Mouse (Mus musculus) thymus, adult 2 months (tissue): ENCODE results near the gene Nr2f6. TPM values are rescaled to one million over a fixed set of nuclear protein-coding genes. Genes with fewer than 3 reads are reported as not detected.

Source experiments
- DNase-seq: peaks from one replicate; pipeline ENCODE4 v3.0.0; 2021
- H3K27ac ChIP-seq: fragments of 200-500 bp; 2 replicates; pipeline ENCODE4 v1.5.1; 2012; ENCODE audit warnings: low read length, control low read depth; ENCODE audit not compliant: control insufficient read depth, insufficient read depth
- H3K27me3 ChIP-seq: fragments of 200-500 bp; 2 replicates; pipeline ENCODE4 v1.6.1; 2012; ENCODE audit warnings: mild to moderate bottlenecking, low read length, moderate library complexity, mixed read lengths; ENCODE audit not compliant: control insufficient read depth, insufficient read depth
- H3K36me3 ChIP-seq: fragments of 200-500 bp; 2 replicates; pipeline ENCODE4 v1.6.1; 2012; ENCODE audit warnings: mild to moderate bottlenecking, low read length, moderate library complexity; ENCODE audit not compliant: control insufficient read depth, insufficient read depth
- H3K4me1 ChIP-seq: fragments of 200-500 bp; replicated peaks from 2 replicates; pipeline ENCODE4 v1.6.1; 2012; ENCODE audit warnings: low read length; ENCODE audit not compliant: control insufficient read depth, insufficient read depth
- H3K4me3 ChIP-seq: fragments of 200-500 bp; 2 replicates; pipeline ENCODE4 v1.5.1; 2012; ENCODE audit warnings: mild to moderate bottlenecking, low read length, control low read depth, moderate library complexity; ENCODE audit not compliant: control insufficient read depth, insufficient read depth
- CTCF ChIP-seq: fragments of 200-500 bp; IDR thresholded peaks from 2 replicates; pipeline ENCODE4 v1.5.1; 2012; ENCODE audit warnings: mild to moderate bottlenecking, control low read depth, low read length, moderate library complexity, borderline replicate concordance; ENCODE audit not compliant: control insufficient read depth, poor library complexity, insufficient read depth; ENCODE audit errors: extremely low read depth
- POLR2A ChIP-seq: fragments of 200-500 bp; IDR thresholded peaks from 2 replicates; pipeline ENCODE4 v1.6.1; 2012; ENCODE audit warnings: mild to moderate bottlenecking, low read length, control low read depth, moderate library complexity; ENCODE audit not compliant: control insufficient read depth, poor library complexity, insufficient read depth; ENCODE audit errors: extremely low read depth
- WGBS: fragments of 180-500 bp; shearing (Covaris S2); methylation state at CpG from one replicate; pipeline ENCODE4 v1.1.7; 2018; 5-methylcytosine and 5-hydroxymethylcytosine counted together
- polyA plus RNA-seq: library from polyadenylated mRNA; depleted of rRNA; stranded (reverse); fragments of >200 nt; gene quantifications from 2 replicates; pipeline ENCODE4 v1.2.3, GENCODE M21; 2012; rRNA removed

Gene Nr2f6
- polyA plus RNA-seq = 71.2 and 71.5 TPM in 2 replicates

DNA sequence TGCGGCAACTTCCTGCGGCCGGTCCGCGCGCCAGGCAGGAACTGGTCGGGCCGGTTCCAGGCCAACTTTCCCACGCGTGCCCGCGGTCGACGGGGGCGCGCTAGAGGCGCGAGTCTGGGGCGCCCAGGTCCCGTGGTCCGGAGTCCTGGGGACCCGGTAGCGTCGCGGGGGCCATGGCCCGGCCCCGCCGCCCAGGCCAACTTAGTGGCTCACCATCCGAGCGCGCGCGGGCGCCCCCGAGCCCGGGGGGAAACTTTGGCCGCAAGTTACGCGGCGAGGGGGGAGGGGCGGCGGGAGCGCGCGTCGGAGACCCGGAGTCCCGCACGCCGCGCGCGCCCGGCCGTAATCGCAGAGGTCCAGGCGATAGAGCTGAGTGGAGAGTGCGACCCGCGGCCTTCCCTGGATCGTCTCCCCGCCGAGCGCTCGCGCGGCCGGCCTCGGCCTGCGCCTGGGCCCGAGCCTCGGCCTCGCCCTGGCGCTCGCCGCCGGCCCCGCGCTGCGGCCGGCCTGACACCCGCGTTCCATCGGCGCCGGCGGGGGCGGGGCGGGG, at the start of gene Nr2f6:
TSS of gene Nr2f6 (minus strand) at position 540 of the 550 bp plus-strand sequence.
- Histone ChIP-seq H3K4me1 (peaks cover 19% of the 10 kb centered on the region), H3K36me3 (no peaks in the 10 kb centered on the region), H3K4me3 (peak within 1 kb of the TSS; percentile 57), H3K27me3 (peaks cover 16% of the 10 kb centered on the region; the same call in 1 of the 2 replicates), H3K27ac (no peak within 1 kb of the TSS)
- 5% methylated on average over 89 of the region's 89 CpGs for WGBS
- no peak for TF ChIP-seq POLR2A
- no peak for TF ChIP-seq CTCF
- DNase-seq = peak; percentile 34

GRCm38 (mm10) chr8:71422121-71422520, 40.4 kb upstream of the Nr2f6 start:
- H3K4me3 ChIP-seq = no peak overlapping the region
- no peak for TF ChIP-seq CTCF
- no peak for TF ChIP-seq POLR2A
- H3K27ac ChIP-seq = no peak overlapping the region
- no peaks in the 10 kb centered on the region for H3K27me3 ChIP-seq
- DNase-seq = no peak
- no peaks in the 10 kb centered on the region for H3K36me3 ChIP-seq
- no peaks in the 10 kb centered on the region for H3K4me1 ChIP-seq

- H3K36me3 ChIP-seq = peaks cover 5% of the 10 kb centered on the region; the same call in 1 of the 2 replicates
- WGBS = 36% methylated on average over 11 of the region's 11 CpGs
- H3K27ac ChIP-seq = peak overlapping the region; percentile 29; the same call in 1 of the 2 replicates
- peaks cover 13% of the 10 kb centered on the region for H3K4me1 ChIP-seq
- DNase-seq = no peak
- TF ChIP-seq CTCF = no peak
- no peak for TF ChIP-seq POLR2A
- no peak overlapping the region for H3K4me3 ChIP-seq
- no peaks in the 10 kb centered on the region for H3K27me3 ChIP-seq
These were observed 29.9 kb upstream of the Nr2f6 start for GRCm38 (mm10) chr8:71411535-71412273.

DNA sequence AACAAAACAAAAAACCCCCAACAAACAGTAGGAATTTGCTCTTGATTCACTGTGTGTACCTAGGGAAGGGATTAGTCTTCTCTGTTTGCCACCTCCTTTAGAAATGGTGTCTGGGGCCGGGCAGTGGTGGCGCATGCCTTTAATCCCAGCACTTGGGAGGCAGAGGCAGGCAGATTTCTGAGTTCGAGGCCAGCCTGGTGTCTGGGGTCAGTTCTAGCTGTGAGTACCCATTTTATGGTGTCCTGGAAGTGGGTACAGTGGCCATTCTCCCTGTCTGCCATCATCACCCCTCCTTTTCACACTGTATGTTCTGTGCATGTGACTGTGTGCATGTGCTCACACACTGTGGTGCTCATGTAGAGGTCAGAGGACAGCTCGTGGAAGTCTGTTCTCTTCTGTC, 26.5 kb upstream of the Nr2f6 start:
- H3K27ac ChIP-seq = no peak overlapping the region
- peaks cover 5% of the 10 kb centered on the region; the same call in 1 of the 2 replicates for H3K36me3 ChIP-seq
- no peaks in the 10 kb centered on the region for H3K27me3 ChIP-seq
- DNase-seq = no peak
- H3K4me3 ChIP-seq = no peak overlapping the region
- H3K4me1 ChIP-seq = peaks cover 24% of the 10 kb centered on the region
- TF ChIP-seq POLR2A (no peak), CTCF (no peak)
- WGBS = 97% methylated on average over 4 of the region's 4 CpGs

DNA sequence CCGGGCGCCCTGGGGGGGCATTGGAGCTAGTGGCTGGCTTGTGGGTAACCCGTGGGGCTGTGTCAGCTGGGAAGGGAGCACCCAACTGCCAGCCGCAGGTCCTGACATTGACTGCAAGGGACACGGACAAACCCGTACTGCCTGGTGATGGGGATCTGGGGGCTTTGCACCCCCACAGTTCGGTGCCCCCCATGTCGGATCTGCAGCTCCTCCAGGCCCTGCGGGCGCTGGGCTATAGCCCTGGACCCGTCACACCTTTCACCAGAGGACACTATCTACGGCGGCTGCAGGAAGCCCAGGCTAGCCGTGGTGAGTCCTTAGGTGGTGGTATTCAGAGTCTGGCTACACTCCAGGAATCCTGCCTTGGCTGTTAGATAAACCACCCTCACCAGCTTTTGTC, 25.7 kb upstream of the Nr2f6 start:
- no peak for DNase-seq
- Histone ChIP-seq H3K4me3 (no peak overlapping the region), H3K27ac (no peak overlapping the region), H3K27me3 (no peaks in the 10 kb centered on the region), H3K4me1 (peaks cover 24% of the 10 kb centered on the region), H3K36me3 (peaks cover 5% of the 10 kb centered on the region; the same call in 1 of the 2 replicates)
- 96% methylated on average over 14 of the region's 14 CpGs for WGBS
- TF ChIP-seq CTCF = no peak
- TF ChIP-seq POLR2A = no peak

GRCm38 (mm10) chr8:71406099-71407015, 24.6 kb upstream of the Nr2f6 start:
- Histone ChIP-seq H3K36me3 (peaks cover 5% of the 10 kb centered on the region; the same call in 1 of the 2 replicates), H3K4me1 (peaks cover 17% of the 10 kb centered on the region), H3K4me3 (peak overlapping the region; percentile 51), H3K27me3 (no peaks in the 10 kb centered on the region), H3K27ac (no peak overlapping the region)
- under 1% methylated on average over 55 of the region's 55 CpGs for WGBS
- peak; percentile 64 for DNase-seq
- TF ChIP-seq CTCF (peak; percentile 65; the same call in 1 of the 2 replicates), POLR2A (no peak)
